Mouse (Mus musculus) lung, postnatal 25 days (tissue): ENCODE measurements around the gene Slc32a1.

ENCODE experiments used
- DNase-seq: peaks from one replicate; pipeline ENCODE4 v3.0.0; 2022; ENCODE audit warnings: low spot score

The Slc32a1 gene

GRCm38 (mm10) chr2:158665098-158665497 lies 54.5 kb downstream of the Slc32a1 start, which contains the start of gene Ppp1r16b:
Ppp1r16b (plus strand) TSS chr2:158665398.
- DNase-seq, result no peak
